Mouse (Mus musculus) frontal cortex, adult 2 months (tissue): ENCODE results near the gene Actg2. TPM values are rescaled to one million over a fixed set of nuclear protein-coding genes. Genes with fewer than 3 reads are reported as not detected.

Experiments used
- DNase-seq, 2 experiments: peaks; one replicate each; pipeline ENCODE4 v3.0.0; 2022; ENCODE audit warnings: low spot score in 1 of 2; ENCODE audit errors: extremely low spot score in 1 of 2
- polyA plus RNA-seq: library from polyadenylated mRNA; depleted of rRNA; stranded (reverse); fragments of >200 nt; gene quantifications from 2 replicates; pipeline ENCODE4 v1.2.3, GENCODE M21; 2012

Gene Actg2
- polyA plus RNA-seq, 1 experiment, result 0.76 TPM

DNA sequence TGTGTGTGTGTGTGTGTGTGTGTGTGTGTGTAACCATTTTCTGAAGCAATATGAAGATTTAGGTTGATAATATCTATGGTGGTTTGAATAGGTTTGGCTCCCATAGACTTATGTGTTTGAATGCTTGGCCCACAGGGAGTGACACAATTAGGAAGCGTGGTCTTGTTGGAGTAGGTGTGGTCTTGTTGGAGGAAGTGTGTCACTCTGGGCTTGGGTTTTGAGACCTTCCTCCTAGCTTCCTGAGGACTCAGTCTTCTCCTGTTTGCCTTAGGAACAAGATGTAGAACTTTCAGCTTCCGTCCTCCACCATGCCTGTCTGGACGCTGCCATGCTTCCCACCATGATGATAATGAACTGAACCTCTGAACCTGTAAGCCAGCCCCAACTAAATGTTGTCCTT, 17.4 kb downstream of the Actg2 start:
- no peak for DNase-seq

GRCm38 (mm10) chr6:83515172-83515571, 20.9 kb downstream of the Actg2 start:
- DNase-seq, result no peak

GRCm38 (mm10) chr6:83512495-83512894, 23.6 kb downstream of the Actg2 start:
- DNase-seq, result peak in 1 of 2 experiments; percentile 85

DNA sequence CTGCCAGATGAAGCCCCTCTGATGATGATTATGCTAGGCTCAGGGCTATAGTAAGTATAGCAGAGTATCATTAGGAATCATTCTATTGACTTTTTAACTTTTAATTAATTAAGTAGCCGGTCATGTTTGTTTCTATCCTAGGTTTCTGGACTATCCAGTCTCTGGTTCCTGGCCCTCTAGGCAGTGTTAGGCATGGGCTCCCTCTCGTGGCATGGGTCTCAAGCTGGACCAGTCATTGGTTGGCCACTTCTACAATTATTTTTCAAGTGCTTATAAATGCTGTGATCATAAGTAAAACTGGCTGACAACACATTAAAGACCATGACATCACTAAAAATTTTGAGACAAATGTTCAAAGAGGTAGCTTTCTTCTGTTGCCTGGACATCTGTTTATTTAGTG, 25.9 kb downstream of the Actg2 start:
- DNase-seq, result no peak

GRCm38 (mm10) chr6:83509442-83509841, 26.6 kb downstream of the Actg2 start:
- peak; percentile 36 to 85 for DNase-seq

DNA sequence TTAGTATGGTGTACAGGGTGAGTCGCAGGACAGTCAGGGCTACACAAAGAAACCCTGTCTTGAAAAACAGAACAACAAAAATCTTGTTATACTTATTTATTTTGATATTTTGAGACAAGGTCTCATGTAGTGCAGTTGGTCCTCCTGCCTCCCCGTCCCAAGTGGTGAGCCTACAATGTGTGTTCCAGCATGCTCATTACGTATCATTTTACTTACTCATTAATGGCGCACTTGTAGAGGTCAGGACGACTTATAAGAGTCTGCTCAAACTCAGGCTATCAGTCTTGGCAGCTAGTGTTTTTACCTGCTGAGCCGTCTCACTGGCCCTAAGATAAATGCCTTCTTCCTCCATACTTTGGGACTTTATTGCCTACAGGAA, 28.9 kb downstream of the Actg2 start:
- DNase-seq, result no peak

DNA sequence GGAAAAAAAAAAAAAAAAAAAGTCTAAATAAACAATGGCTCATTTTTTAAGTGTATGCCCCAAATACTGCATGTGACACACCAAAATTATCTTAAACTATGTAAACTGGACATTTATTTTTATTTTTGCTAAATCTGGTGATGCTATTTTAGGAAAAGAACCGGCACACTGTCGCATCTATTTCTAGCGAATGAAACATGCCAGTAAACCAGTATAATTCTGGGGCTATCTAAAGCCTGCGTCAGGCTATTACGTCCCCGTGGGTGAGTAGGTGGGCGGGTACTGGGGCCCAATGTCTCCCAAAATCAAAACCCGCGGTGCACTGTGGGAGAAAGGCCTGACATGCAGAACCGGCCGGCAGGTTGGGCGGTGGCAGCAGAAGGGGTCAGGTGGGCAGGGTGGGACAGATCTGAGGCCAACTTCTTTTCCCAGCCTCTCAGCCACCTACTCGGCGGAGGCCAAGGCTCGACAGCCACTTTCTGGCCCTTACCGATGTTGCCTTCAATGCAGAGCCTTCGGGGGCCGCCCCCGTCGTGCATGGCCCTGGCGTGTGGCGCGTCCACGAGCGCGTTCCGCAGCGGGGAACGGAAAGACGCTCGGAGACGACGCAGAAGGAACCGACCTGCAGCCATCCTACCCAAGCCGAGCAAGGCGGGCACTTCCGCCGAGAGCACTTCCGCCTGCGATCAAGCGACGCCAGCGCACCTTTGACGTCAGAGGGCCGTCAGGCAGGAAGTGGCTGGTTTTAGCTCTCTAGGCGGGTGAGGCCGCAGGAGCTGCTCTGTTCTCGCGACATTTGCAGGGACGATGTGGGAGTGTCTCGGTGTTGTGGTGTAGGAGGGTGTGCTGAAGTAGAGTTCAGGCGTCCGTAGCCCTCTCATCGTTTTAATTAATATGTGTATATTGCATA, 29.6 kb downstream of the Actg2 start, which contains the start of gene Dguok:
Dguok (minus strand) TSS at position 712 of the 910 bp plus-strand sequence.
- DNase-seq, result peak; percentile 98

GRCm38 (mm10) chr6:83505554-83505953, 30.5 kb downstream of the Actg2 start:
- no peak for DNase-seq

DNA sequence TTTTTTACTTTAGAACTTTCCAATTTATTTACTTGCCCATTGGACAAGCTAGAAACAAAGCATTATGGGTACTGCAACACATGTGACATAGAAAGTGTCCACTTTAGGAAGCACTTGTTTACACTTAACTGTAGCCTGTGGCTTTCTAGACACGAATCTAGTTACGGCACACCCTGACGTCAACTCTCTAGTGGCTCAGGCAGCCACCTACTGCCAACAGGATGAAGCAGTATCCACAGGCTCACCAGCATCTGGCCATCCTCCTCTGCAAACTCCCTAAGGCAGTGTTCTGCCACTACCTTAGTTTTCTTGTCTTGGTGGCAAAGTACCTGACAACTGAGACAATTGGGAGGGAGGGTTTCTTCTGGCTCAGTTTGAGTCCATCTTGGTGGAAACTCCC, 32.7 kb downstream of the Actg2 start:
- DNase-seq, result no peak

GRCm38 (mm10) chr6:83502656-83503055, 33.4 kb downstream of the Actg2 start:
- DNase-seq, result peak in 1 of 2 experiments; percentile 66

DNA sequence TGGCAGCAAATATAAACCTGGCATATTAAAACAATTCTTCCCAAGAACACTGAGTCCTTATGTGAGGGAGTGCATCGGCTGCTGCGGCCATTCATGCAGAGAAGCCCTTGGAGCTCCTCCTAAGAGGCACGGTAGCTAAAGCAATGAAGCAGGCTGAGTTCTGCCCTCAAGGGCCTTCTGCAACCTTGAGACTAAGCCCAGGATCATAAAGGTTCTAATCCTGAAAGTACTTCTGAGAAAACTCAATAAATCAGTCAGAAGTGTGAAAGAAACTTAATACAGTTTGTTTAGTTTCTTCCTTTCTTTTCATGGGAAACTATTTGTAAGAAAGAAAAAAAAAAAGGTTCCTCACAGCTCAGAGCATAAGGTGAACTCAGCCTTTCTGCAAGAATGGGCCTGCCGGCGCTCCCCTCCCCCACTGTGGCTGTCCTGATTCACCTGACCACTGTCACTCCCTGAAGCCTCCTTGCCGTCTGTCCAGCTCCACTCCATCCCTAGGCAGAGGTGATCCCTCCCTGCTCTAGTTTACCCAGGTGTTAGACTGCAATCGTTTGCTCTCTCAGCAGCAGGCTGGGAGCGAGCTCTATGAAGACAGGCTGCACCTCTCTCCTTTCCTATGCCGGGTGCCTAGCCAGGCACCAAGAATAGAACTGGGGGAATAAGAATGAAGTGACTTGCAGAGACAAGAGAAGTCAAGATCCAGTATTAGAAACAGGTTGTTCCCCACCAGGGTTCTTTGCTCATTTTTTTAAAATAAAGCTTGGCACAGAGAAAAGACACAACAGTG, 34.3 kb downstream of the Actg2 start:
- no peak for DNase-seq

GRCm38 (mm10) chr6:83500462-83500861, 35.6 kb downstream of the Actg2 start:
- no peak for DNase-seq

DNA sequence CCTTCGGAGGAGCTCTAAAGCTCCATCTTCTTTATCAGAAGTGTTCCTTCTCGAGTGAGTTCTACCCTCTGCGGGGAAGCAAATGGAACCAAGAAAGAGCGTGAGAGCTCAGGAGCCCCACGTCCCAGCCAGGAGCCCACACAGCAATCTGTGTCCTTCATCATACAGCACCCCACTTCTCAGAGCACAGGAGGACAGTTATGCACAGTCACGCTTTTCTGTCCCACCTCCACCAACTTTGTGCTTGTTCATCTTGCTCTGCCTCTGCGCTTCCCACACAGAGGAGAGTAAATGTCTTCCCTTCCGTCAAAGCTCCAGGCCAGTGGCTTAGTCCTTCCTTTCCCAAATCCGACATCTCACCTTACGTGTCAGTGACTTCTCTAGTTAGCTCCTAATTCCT, 37.0 kb downstream of the Actg2 start:
- peak; percentile 28 to 72 for DNase-seq

DNA sequence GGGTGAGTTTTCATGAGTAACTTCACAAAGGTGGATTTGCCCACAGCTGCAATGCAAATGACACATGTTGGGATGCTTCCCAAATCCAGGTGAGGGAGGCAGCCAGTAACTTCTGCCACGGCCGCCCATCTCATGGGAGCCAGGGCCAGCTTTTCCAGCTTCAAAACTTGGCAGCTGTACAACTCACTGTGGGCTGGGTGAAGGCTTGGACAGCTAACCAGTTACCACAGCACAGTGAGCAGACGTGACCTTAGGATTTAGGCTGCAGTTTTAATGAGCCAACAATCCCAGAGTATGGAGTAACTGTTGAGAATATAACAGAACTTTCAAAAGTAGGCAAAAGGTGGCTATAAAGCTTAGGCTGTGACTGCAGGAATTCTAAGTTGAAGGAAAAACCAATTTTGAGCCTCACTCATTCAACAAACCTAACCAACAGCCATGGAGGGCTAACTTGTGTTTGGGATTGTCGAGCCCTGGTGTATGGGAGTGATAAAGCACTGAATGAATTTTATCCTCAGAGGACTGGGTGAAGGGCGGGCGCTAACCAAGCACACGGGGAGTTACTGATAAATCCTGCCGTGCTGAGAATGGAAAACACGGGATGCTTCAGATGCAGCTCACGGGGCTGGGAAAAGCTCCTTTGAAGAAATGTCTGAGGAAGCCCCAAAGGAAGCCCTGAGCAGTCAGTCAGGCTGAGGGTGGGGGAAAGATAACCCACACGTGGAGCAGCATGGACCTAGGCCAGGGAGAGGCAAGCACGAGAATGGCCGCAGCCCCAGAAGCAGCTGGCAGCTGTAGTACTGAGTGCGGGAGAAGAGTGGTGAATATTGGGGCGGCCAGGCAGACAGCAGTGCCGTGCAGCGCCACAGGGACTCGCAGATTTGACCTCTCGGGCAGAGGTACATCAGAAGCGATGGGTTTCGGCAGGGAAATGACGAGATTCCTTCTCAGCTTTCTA, 39.0 kb downstream of the Actg2 start:
- DNase-seq, result no peak

DNA sequence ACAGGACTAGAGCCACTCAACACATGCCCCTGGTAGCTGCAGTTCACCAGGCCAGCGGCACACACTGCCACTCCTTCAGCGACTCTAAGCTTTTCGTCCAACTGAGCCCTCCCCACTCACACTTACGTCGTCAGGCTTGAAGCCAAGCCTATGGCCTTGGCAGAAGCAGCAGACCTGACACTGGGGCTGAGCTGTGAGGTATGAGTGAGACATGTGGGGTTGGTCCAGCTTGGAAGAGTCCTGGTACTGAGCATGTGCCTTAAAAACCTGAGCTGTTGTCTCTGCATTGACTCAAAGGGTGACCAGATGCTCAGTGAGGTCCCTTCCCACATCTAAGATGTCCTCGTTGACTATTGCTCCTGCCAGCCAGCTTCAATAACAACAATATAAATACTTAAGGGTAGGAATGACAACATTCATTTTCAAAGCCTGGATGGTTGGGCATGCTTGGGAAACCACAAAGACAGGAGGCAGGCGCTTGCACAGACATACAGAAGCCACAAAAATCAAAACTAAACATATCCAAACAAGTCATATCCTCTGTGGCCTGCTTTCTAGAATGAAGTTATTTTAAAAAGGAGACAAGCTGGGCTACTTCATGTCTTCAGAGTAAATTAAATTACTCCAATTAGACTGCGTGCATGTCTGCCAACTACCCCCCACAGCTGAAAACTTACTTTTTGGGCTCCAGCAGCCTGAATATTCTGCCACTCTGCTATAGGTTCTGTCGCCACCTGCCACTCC, 39.9 kb downstream of the Actg2 start:
- no peak for DNase-seq

DNA sequence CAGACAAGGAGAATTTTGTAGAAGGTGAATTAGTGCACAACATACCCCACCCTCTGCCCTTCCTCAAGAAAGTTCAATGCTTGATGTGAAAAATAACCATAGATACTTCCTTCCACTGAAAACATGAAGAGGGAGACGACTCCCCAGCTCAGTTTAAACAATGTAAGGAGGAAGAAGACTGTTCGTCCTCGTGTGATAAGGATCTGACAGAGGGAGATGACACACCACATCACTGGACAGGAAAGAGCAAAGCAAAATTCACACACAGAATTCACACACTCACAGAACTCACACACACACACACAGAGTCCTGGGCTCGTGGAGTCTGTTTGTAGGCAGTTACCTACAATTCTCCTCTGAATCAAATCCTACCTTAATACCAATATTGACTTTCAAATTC, 45.4 kb downstream of the Actg2 start:
- no peak for DNase-seq

- no peak for DNase-seq
These were observed 47.9 kb downstream of the Actg2 start for GRCm38 (mm10) chr6:83488200-83488599.

GRCm38 (mm10) chr6:83487298-83487697, 48.8 kb downstream of the Actg2 start:
- no peak for DNase-seq

DNA sequence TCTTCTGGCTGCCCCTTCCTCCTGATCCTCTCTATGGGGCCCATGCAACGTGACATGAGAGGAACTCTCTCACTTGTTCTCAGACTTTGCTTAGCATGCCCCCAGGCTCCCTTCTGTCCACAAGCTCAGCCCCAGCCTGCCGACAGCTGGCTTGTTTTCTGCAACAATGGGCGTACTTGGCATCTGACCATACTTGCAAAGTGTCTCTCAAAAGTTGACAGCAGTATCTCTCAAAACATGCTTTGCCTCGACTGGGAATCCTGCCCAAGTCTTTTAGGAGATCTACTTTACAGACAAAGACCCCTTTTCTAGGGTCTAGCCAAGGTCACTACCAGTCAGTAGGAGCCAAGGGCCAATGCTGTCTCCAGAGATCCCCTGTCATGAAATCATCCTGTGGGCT, 50.2 kb downstream of the Actg2 start:
- DNase-seq, result no peak

DNA sequence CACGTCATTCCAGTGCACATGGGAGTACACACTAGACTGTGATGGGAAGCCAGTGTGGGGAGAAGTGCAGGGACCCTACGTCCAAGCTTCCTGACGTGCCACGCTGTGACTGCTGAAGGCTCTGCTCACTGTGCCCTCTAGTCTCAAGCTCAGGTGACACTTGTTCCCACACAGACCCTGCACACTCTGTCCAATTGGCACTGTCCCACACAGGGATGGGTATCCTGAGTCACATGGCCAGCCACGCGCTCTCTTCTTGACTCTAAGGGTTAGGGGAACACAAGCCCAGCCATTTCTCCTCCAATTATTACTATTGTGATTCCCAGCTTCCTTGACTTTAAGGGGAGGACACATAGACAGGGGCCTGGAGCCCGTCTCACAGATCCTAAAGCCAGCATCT, 52.3 kb downstream of the Actg2 start:
- DNase-seq, result no peak
